Mouse (Mus musculus): ENCODE measurements around the gene Zbtb16.

The Zbtb16 gene

DNA sequence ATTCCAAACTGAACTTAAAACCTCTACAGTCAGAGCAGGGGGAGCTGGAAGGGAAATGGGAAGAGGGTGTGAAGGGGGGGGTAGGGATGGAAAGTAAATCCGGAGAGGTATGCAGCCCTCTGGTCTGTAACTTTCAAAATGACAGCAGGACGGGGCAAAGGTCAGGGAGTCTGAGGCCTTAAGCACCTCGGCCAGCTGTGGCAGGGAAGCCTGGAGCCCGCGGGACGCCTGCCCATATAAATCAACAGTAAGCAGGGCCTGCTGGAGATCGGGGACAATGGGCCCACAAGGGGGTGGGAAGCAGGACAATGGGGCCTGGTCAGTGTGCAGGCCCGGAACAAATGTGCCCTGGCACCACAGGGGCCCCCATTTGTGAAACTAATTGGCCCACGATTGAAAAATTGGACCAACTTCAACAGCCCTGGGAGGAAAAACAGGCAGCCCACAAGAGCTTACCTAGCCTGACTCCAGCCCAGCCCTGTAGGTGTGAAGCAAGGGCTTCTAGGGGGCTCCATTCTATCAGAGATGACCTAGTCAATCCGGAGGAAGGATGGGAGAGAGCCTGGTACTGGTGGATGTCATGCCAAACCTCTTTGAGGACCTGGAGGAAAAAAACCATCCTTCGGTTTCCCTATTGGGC, 160.8 kb downstream of the Zbtb16 start:
- no peak for DNase-seq (ENCODE audit: low read depth, low spot score)

GRCm38 (mm10) chr9:48674359-48675015, 161.5 kb downstream of the Zbtb16 start:
- DNase-seq (ENCODE audit: low read depth, low spot score) = no peak

DNA sequence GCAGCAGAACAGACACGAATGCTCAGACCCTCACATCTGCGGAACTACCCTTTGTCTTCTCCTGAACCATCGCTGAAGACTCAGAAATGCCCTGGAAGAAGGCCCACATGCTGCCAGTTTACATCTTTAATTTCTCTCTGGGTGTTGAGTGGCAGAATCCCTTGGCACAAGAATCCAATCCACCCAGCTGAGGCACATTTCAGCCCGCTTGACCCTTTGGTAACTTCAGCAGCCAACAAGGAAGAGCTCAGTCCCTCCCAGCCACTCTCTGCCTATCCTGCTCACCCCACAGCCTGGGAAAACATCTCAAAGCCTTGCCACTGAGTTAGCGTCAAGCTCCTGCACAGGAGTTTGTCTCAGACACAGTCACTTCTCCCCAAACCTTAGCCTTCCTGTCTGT, 162.2 kb downstream of the Zbtb16 start:
- no peak for DNase-seq (ENCODE audit: low read depth, low spot score)

- DNase-seq (ENCODE audit: low read depth, low spot score) = no peak
Observed at GRCm38 (mm10) chr9:48673213-48673612, 162.8 kb downstream of the Zbtb16 start.

GRCm38 (mm10) chr9:48671841-48672240, 164.2 kb downstream of the Zbtb16 start:
- DNase-seq (ENCODE audit: low read depth, low spot score) = no peak

GRCm38 (mm10) chr9:48670156-48670555, 165.9 kb downstream of the Zbtb16 start:
- no peak for DNase-seq (ENCODE audit: low read depth, low spot score)

GRCm38 (mm10) chr9:48669672-48670071, 166.3 kb downstream of the Zbtb16 start:
- DNase-seq (ENCODE audit: low read depth, low spot score) = no peak

- no peak for DNase-seq (ENCODE audit: low read depth, low spot score)
Observed at GRCm38 (mm10) chr9:48666702-48667101, 169.3 kb downstream of the Zbtb16 start.

GRCm38 (mm10) chr9:48663052-48663433, 173.0 kb downstream of the Zbtb16 start:
- DNase-seq (ENCODE audit: low read depth, low spot score) = no peak

DNA sequence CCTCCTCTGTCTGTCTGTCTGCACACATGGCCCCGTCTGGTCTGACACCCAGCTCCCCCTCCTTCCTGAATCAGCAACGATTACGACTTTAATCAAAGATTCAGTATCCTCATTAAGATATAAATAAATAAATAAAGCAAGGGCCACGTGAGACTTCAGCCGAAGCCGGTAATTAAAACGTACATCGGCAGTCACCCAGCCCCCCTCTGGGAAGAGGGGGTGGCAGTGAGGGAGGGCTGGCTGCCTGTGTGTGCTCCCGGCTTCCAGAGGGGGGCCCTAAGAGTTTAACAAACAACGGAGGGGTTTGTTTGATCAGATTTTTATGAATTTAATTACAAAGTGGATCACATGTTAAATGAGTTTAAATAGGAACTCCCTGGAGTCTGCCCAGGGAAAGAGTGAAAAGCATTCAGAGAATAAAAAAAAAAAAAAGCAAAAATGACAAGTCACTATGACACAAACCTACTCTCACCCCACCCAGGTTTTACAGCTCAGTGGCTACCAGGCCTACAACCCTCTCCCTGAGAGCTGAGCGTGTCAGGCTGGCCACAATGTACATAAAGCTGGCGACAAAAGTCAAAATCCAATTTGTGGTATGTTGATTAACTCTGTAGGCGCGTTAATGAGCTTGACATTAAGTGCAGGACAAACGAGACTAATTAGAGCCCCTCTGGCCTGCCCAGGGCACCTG, 173.5 kb downstream of the Zbtb16 start:
- no peak for DNase-seq (ENCODE audit: low read depth, low spot score)

GRCm38 (mm10) chr9:48661225-48662023, 174.6 kb downstream of the Zbtb16 start:
- no peak for DNase-seq (ENCODE audit: low read depth, low spot score)

GRCm38 (mm10) chr9:48655525-48656169, 180.4 kb downstream of the Zbtb16 start:
- no peak for DNase-seq (ENCODE audit: low read depth, low spot score)

- DNase-seq (ENCODE audit: low read depth, low spot score) = no peak
Observed at GRCm38 (mm10) chr9:48654730-48655129, 181.3 kb downstream of the Zbtb16 start.

- no peak for DNase-seq (ENCODE audit: low read depth, low spot score)
Observed at GRCm38 (mm10) chr9:48653399-48654070, 182.5 kb downstream of the Zbtb16 start.

DNA sequence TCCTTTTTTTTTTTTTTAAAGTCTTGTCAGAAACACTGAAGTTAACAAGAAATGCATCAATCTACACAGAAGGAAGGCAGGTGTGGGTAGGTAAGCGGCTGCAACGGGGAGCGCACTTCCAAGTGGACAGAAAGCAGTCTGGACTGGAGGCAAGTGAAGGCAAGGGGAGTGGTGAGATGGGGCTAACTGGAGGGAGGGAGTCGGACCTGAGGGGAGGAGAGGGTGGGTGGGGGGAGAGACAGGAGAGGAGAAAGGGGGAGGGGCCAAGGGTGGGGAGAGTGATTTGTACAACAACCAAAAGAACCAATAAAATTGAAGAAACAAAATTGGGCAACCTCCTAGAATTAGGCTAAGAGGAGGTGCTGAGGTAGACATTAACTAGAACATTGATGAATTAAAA, 184.0 kb downstream of the Zbtb16 start:
- DNase-seq (ENCODE audit: low read depth, low spot score) = no peak

- no peak for DNase-seq (ENCODE audit: low read depth, low spot score)
Observed at GRCm38 (mm10) chr9:48650846-48651245, 185.2 kb downstream of the Zbtb16 start.

DNA sequence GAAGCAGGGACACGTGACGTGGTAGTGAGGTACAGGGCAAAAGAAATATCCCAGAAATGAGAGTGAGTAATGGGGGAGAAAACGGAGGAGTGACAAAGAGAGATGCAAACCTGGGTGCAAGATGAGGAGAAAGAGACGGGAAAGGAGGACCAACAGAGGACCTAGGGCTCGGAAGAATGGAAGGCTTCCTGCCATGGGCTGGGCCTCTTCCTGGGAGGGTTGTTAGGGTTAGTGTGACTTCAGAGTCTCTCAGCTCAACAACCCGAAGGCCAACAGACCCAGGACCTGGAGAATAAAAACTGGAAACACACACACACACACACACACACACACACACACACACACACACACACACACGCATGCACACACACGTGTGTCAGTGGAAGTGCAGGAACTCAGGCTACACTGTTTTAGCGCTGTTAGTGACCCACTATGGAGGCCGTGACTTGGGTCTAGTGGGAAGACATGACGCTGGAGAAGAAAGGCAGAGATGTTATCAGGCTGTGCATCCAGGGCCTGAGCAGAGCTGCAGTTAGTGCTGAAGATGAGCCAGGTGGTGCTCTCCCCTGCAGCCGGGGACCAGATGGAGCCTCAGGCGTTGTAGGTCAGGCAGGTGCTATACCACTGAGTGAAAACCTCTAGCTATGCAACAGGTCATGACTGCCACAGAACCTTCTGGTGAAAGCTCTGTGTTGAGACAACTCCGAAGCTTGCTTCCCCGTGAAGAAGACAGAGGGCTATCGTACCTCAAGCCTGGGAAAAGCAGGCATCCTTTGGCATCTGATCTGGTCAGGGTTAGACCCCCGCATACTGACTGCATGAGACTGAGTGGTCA, 186.0 kb downstream of the Zbtb16 start:
- DNase-seq (ENCODE audit: low read depth, low spot score) = no peak

- no peak for DNase-seq (ENCODE audit: low read depth, low spot score)
Observed at GRCm38 (mm10) chr9:48649098-48649766, 186.8 kb downstream of the Zbtb16 start.

DNA sequence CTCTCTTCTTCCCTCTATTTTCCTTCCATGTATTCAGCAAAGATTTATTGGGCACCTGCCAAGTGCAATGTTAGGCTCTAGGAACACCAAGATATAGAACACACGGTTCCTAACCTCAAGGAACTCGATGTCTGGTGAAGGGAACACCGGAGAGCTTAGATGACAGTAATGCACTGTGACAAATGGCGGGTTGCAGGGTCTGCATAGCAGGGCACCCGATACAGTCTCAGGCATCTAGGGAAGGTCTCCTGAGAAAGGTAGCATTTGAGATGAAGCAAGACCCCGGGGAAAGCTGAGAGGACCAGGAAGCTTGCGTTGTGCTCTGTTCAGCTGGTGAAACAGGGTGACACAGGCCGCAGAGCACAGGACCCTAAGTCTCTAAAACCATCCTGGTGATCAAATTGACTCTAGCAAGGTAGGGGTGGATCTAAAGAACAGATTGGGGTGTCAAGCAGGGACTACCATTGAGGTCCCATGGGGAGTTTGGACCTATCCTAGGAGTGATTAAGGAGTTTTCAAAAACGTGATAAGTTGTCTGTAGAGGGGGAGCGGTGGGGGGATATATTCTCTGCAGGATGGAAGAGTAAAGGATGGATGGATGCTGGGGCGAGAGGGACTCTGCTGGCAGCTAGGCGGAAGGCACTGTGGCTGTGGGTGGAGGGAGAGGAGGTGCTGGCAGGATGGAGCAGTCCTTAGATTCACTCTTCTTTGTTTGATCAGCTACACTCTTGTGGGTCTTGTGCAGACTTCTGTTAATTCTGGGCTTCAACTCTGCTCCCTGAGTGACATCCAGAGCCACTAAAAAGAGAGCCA, 187.5 kb downstream of the Zbtb16 start:
- no peak for DNase-seq (ENCODE audit: low read depth, low spot score)
